Mouse (Mus musculus) brain, embryonic 14.5 days (tissue): ENCODE data around the gene Arhgef39.

Source experiments
- CTCF ChIP-seq: fragments of 200-500 bp; IDR thresholded peaks from 2 replicates; pipeline ENCODE4 v1.5.1; 2012; ENCODE audit warnings: inconsistent platforms, mild to moderate bottlenecking, moderate library complexity, borderline replicate concordance; ENCODE audit not compliant: insufficient read depth, insufficient read length; ENCODE audit errors: extremely low read depth
- POLR2A ChIP-seq: fragments of 200-500 bp; IDR thresholded peaks from 2 replicates; pipeline ENCODE4 v1.6.1; 2012; ENCODE audit warnings: mild to moderate bottlenecking, inconsistent platforms, borderline replicate concordance; ENCODE audit not compliant: poor library complexity, insufficient read depth, insufficient read length, severe bottlenecking; ENCODE audit errors: extremely low read depth

GRCm38 (mm10) chr4:43492821-43493185 lies 6.7 kb downstream of the Arhgef39 start, which contains the start of gene Ccdc107:
- TF ChIP-seq POLR2A: no peak
- no peak for TF ChIP-seq CTCF
